Mouse (Mus musculus) cerebellum, adult 2 months (tissue): ENCODE data around the gene Tmem177. TPM values are rescaled to one million over a fixed set of nuclear protein-coding genes. Genes with fewer than 3 reads are reported as not detected.

Experiments used
- DNase-seq, 2 experiments: peaks; one replicate each; pipeline ENCODE4 v3.0.0; 2021
- H3K27ac ChIP-seq: fragments of 200-500 bp; 2 replicates; pipeline ENCODE4 v1.5.1; 2012; ENCODE audit warnings: low read length, control low read depth, inconsistent platforms; ENCODE audit not compliant: insufficient read depth
- H3K27me3 ChIP-seq: fragments of 200-500 bp; 2 replicates; pipeline ENCODE4 v1.6.1; 2012; ENCODE audit warnings: inconsistent platforms, mild to moderate bottlenecking, low read length, moderate library complexity; ENCODE audit not compliant: control insufficient read depth, insufficient read depth
- H3K4me1 ChIP-seq: fragments of 200-500 bp; 2 replicates; pipeline ENCODE4 v1.6.1; 2011; ENCODE audit warnings: low read length; ENCODE audit not compliant: control insufficient read depth, insufficient read depth
- H3K4me3 ChIP-seq: fragments of 200-500 bp; replicated peaks from 2 replicates; pipeline ENCODE3; 2011; ENCODE audit warnings: mild to moderate bottlenecking, low read depth, low read length, control low read depth; ENCODE audit not compliant: insufficient read depth
- CTCF ChIP-seq: fragments of 200-500 bp; IDR thresholded peaks from 2 replicates; pipeline ENCODE4 v1.5.1; 2011; ENCODE audit warnings: low read depth, mild to moderate bottlenecking, control low read depth, low read length, moderate library complexity, borderline replicate concordance; ENCODE audit not compliant: insufficient read depth
- POLR2A ChIP-seq: fragments of 200-500 bp; IDR thresholded peaks from 2 replicates; pipeline ENCODE4 v1.6.1; 2011; ENCODE audit warnings: low read length, control low read depth, borderline replicate concordance; ENCODE audit not compliant: insufficient read depth
- WGBS: fragments of 180-500 bp; shearing (Covaris S2); methylation state at CpG from one replicate; pipeline ENCODE4 v1.1.7; 2018; 5-methylcytosine and 5-hydroxymethylcytosine counted together
- polyA plus RNA-seq: library from polyadenylated mRNA; depleted of rRNA; stranded (reverse); fragments of >200 nt; gene quantifications from 2 replicates; pipeline ENCODE4 v1.2.3, GENCODE M21; 2012

Tmem177 gene
- polyA plus RNA-seq, 1 experiment: 7.4 TPM

- WGBS: 76% methylated on average over 4 of the region's 4 CpGs
- DNase-seq: peak in 1 of 2 experiments; percentile 55
- H3K27ac ChIP-seq: no peak overlapping the region
- no peak for TF ChIP-seq POLR2A
- no peak for TF ChIP-seq CTCF
- H3K4me1 ChIP-seq: no peaks in the 10 kb centered on the region
- H3K27me3 ChIP-seq: no peaks in the 10 kb centered on the region
- no peak overlapping the region for H3K4me3 ChIP-seq
Measured at GRCm38 (mm10) chr1:119931421-119932150, 18.6 kb upstream of the Tmem177 start.

GRCm38 (mm10) chr1:119929715-119930114 lies 16.7 kb upstream of the Tmem177 start:
- H3K4me1 ChIP-seq: no peaks in the 10 kb centered on the region
- DNase-seq: peak in 1 of 2 experiments; percentile 19
- TF ChIP-seq CTCF: peak; percentile 26; the same call in 1 of the 2 replicates
- TF ChIP-seq POLR2A: no peak
- no peaks in the 10 kb centered on the region for H3K27me3 ChIP-seq
- H3K4me3 ChIP-seq: no peak overlapping the region
- no peak overlapping the region for H3K27ac ChIP-seq
- 24% methylated on average over 1 of the region's 1 CpGs for WGBS

GRCm38 (mm10) chr1:119919299-119919698 lies 6.3 kb upstream of the Tmem177 start:
- 57% methylated on average over 4 of the region's 4 CpGs for WGBS
- no peak overlapping the region for H3K27ac ChIP-seq
- peak; percentile 26 to 30 for DNase-seq
- H3K27me3 ChIP-seq: no peaks in the 10 kb centered on the region
- H3K4me3 ChIP-seq: no peak overlapping the region
- H3K4me1 ChIP-seq: no peaks in the 10 kb centered on the region
- TF ChIP-seq CTCF (peak; percentile 33; the same call in 1 of the 2 replicates), POLR2A (no peak)

GRCm38 (mm10) chr1:119916823-119917371 lies 3.9 kb upstream of the Tmem177 start:
- DNase-seq: no peak
- Histone ChIP-seq H3K4me1 (no peaks in the 10 kb centered on the region), H3K27ac (no peak overlapping the region), H3K4me3 (no peak overlapping the region), H3K27me3 (no peaks in the 10 kb centered on the region)
- WGBS: 79% methylated on average over 5 of the region's 5 CpGs
- TF ChIP-seq POLR2A (no peak), CTCF (no peak)

GRCm38 (mm10) chr1:119907206-119907748 lies 5.7 kb downstream of the Tmem177 start:
- no peak overlapping the region for H3K27ac ChIP-seq
- peaks cover 11% of the 10 kb centered on the region for H3K4me1 ChIP-seq
- TF ChIP-seq CTCF (no peak), POLR2A (no peak)
- WGBS: 37% methylated on average over 2 of the region's 2 CpGs
- DNase-seq: no peak
- H3K4me3 ChIP-seq: no peak overlapping the region
- H3K27me3 ChIP-seq: no peaks in the 10 kb centered on the region

GRCm38 (mm10) chr1:119903231-119903620 lies 9.8 kb downstream of the Tmem177 start:
- 11% methylated on average over 6 of the region's 6 CpGs for WGBS
- DNase-seq: no peak
- no peaks in the 10 kb centered on the region for H3K27me3 ChIP-seq
- H3K4me3 ChIP-seq: no peak overlapping the region
- no peak overlapping the region for H3K27ac ChIP-seq
- no peak for TF ChIP-seq CTCF
- TF ChIP-seq POLR2A: no peak
- H3K4me1 ChIP-seq: peaks cover 18% of the 10 kb centered on the region

GRCm38 (mm10) chr1:119902551-119903230 lies 10.3 kb downstream of the Tmem177 start:
- TF ChIP-seq CTCF: no peak
- no peak for TF ChIP-seq POLR2A
- peak; percentile 66 to 72 for DNase-seq
- H3K27me3 ChIP-seq: no peaks in the 10 kb centered on the region
- H3K4me3 ChIP-seq: no peak overlapping the region
- 0 out of 2 replicates have a peak overlapping the region, but pooled peaks have one; percentile 0 for H3K27ac ChIP-seq
- H3K4me1 ChIP-seq: peaks cover 18% of the 10 kb centered on the region
- 8% methylated on average over 8 of the region's 8 CpGs for WGBS
